Mouse (Mus musculus): ENCODE results near the gene Tgm7.

DNA sequence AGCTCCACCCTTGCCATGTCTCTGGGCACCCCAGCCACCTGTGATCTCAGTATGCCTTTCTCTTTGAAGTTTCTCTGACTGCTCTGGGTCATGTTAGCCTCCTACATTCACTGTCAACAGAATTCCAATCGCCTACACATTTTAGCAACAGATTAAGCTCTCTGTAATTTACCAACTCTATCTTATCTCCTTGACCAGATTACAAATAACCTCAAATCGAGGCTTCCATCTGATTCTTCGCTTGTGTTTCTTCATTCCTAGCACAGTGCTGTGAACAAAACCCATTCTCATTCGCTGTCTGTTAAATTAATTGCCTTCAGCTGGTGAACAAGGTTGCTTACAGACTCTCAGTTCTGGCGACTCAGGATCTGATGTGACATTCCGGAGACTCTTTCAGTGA, 51.6 kb downstream of the Tgm7 start:
- TF ChIP-seq CTCF (conservative IDR thresholded peaks at IDR 0.05; ENCODE audit: insufficient read depth, insufficient read length, low read depth, low read length) (no peak), POLR2A (IDR thresholded peaks at IDR 0.05; ENCODE audit: low read depth, low read length) (no peak)
